ENCODE assay signal across 14 mouse cellular contexts in genomic region chr19:27576478-27576877, GRCm38 (mm10).
DNase-seq lines count a peak whose midpoint lies in the region; TF ChIP-seq lines count a peak whose summit lies in the region.
"Had no signal": no experiment of that assay in that cellular context is flagged by ENCODE, and none has a peak within 500 bp of the region (broad histone marks: within the 10 kb centered on the region; RNA-seq: fewer than 3 reads in every experiment).

No protein-coding gene starts in this region.

- intact Hi-C loops in left cerebral cortex, adult 2 months (cut with DNase I): loop anchor here (2.0 to 10.0 kb wide), 3 partner anchors 114 to 1188 kb away; no protein-coding TSS in a partner anchor

- peak; percentile 52; the same call in 1 of the 2 replicates for TF ChIP-seq CTCF in cortical plate, adult 2 months (IDR thresholded peaks at IDR 0.05; ENCODE audit: extremely low read depth, insufficient read depth, low read length)
- peak; percentile 44 for TF ChIP-seq CTCF in left cerebral cortex, adult 2 months (IDR thresholded peaks at IDR 0.05)

- no peak overlapping the region for H3K4me3 ChIP-seq in cortical plate, adult 2 months (ENCODE audit: insufficient read depth, low read length)
- H3K4me3 ChIP-seq in left cerebral cortex, adult 2 months: no peak overlapping the region
- H3K4me3 ChIP-seq: embryonic facial prominence, embryonic 10.5 days; heart, embryonic 15.5 days; hindbrain, embryonic 10.5 days; myocyte had no signal

- DNase-seq in layer of hippocampus, adult 11-12 months (ENCODE audit: low spot score): peak; percentile 53
- no peak for DNase-seq in layer of hippocampus, adult 9-10 months (ENCODE audit: low spot score)
- peak; percentile 71 for DNase-seq in 3T3-L1 (ENCODE audit: low read depth, low spot score)
- DNase-seq in left cerebral cortex, adult 2 months (ENCODE audit: extremely low spot score in 1 of 2, low spot score in 2 of 2): peak; percentile 20 to 39
- DNase-seq in cerebellum, adult 18-20 months: no peak
- DNase-seq in ovary, adult 18-20 months (ENCODE audit: low spot score): no peak
- no peak for DNase-seq in adrenal gland, postnatal 25 days
- DNase-seq: adrenal gland, postnatal 36 days had no signal

- no peak for TF ChIP-seq POLR2A in cortical plate, adult 2 months (IDR thresholded peaks at IDR 0.05; ENCODE audit: extremely low read depth, insufficient read depth, low read length)

- no peak overlapping the region for H3K27ac ChIP-seq in cortical plate, adult 2 months (ENCODE audit: insufficient read depth, low read length)
- no peak overlapping the region for H3K27ac ChIP-seq in left cerebral cortex, adult 2 months
- H3K27ac ChIP-seq: embryonic facial prominence, embryonic 10.5 days; heart, embryonic 15.5 days; hindbrain, embryonic 10.5 days; kidney, postnatal 0 days had no signal

- no peaks in the 10 kb centered on the region for H3K4me1 ChIP-seq in cortical plate, adult 2 months (ENCODE audit: control insufficient read depth, insufficient read depth, low read length)
- H3K4me1 ChIP-seq: embryonic facial prominence, embryonic 10.5 days; hindbrain, embryonic 10.5 days had no signal

Comparison
In these comparisons a context has a peak if more than half of its experiments do, and no peak if none do; other contexts are left out.
1. DNase-seq: peak in layer of hippocampus, adult 11-12 months (single experiment), 3T3-L1 (single experiment) and left cerebral cortex, adult 2 months (2 of 2); none in layer of hippocampus, adult 9-10 months (single experiment), cerebellum, adult 18-20 months (0 of 2), ovary, adult 18-20 months (single experiment) and adrenal gland, postnatal 25 days (single experiment).